Mouse (Mus musculus): ENCODE data around the gene Slc5a9.

Gene Slc5a9

GRCm38 (mm10) chr4:111902775-111903174, at the start of gene Slc5a9:
Slc5a9 (minus strand) TSS chr4:111902918.
- no peak for TF ChIP-seq GATA4 (IDR thresholded peaks at IDR 0.05; ENCODE audit: insufficient replicate concordance, low read length)

- TF ChIP-seq GATA4 (IDR thresholded peaks at IDR 0.05; ENCODE audit: insufficient replicate concordance, low read length) = no peak
Observed at GRCm38 (mm10) chr4:111919092-111919491, 16.4 kb upstream of the Slc5a9 start, which contains the start of gene Skint8. Skint8 (plus strand) TSS chr4:111919392.

GRCm38 (mm10) chr4:111907926-111908325, 5.2 kb upstream of the Slc5a9 start:
- no peak for TF ChIP-seq GATA4 (IDR thresholded peaks at IDR 0.05; ENCODE audit: insufficient replicate concordance, low read length)

GRCm38 (mm10) chr4:111901473-111901872, 1.2 kb downstream of the Slc5a9 start:
- no peak for TF ChIP-seq GATA4 (IDR thresholded peaks at IDR 0.05; ENCODE audit: insufficient replicate concordance, low read length)

GRCm38 (mm10) chr4:111898566-111898965, 4.2 kb downstream of the Slc5a9 start:
- no peak for TF ChIP-seq GATA4 (IDR thresholded peaks at IDR 0.05; ENCODE audit: insufficient replicate concordance, low read length)

- no peak for TF ChIP-seq GATA4 (IDR thresholded peaks at IDR 0.05; ENCODE audit: insufficient replicate concordance, low read length)
Observed at GRCm38 (mm10) chr4:111897755-111898154, 5.0 kb downstream of the Slc5a9 start.

- no peak for TF ChIP-seq GATA4 (IDR thresholded peaks at IDR 0.05; ENCODE audit: insufficient replicate concordance, low read length)
Observed at GRCm38 (mm10) chr4:111892138-111892537, 10.6 kb downstream of the Slc5a9 start.

GRCm38 (mm10) chr4:111886607-111887006, 16.1 kb downstream of the Slc5a9 start:
- TF ChIP-seq GATA4 (IDR thresholded peaks at IDR 0.05; ENCODE audit: insufficient replicate concordance, low read length) = no peak

GRCm38 (mm10) chr4:111886018-111886417, 16.7 kb downstream of the Slc5a9 start:
- TF ChIP-seq GATA4 (IDR thresholded peaks at IDR 0.05; ENCODE audit: insufficient replicate concordance, low read length) = no peak

GRCm38 (mm10) chr4:111883543-111883942, 19.2 kb downstream of the Slc5a9 start:
- TF ChIP-seq GATA4 (IDR thresholded peaks at IDR 0.05; ENCODE audit: insufficient replicate concordance, low read length) = no peak

- TF ChIP-seq GATA4 (IDR thresholded peaks at IDR 0.05; ENCODE audit: insufficient replicate concordance, low read length) = no peak
Observed at GRCm38 (mm10) chr4:111880112-111880875, 22.4 kb downstream of the Slc5a9 start.

GRCm38 (mm10) chr4:111867743-111868401, 34.8 kb downstream of the Slc5a9 start:
- no peak for TF ChIP-seq GATA4 (IDR thresholded peaks at IDR 0.05; ENCODE audit: insufficient replicate concordance, low read length)

- no peak for TF ChIP-seq GATA4 (IDR thresholded peaks at IDR 0.05; ENCODE audit: insufficient replicate concordance, low read length)
Observed at GRCm38 (mm10) chr4:111866701-111867100, 36.0 kb downstream of the Slc5a9 start.

- TF ChIP-seq GATA4 (IDR thresholded peaks at IDR 0.05; ENCODE audit: insufficient replicate concordance, low read length) = no peak
Observed at GRCm38 (mm10) chr4:111852626-111853025, 50.1 kb downstream of the Slc5a9 start.

- TF ChIP-seq GATA4 (IDR thresholded peaks at IDR 0.05; ENCODE audit: insufficient replicate concordance, low read length) = no peak
Observed at GRCm38 (mm10) chr4:111838882-111839281, 63.8 kb downstream of the Slc5a9 start.

Measured in liver, adult (tissue).